Comparison of ENCODE assay signal across 28 mouse cellular contexts in genomic region chr7:55836877-55837276, GRCm38 (mm10). TPM values are rescaled to one million over a fixed set of nuclear protein-coding genes. Genes with fewer than 3 reads are reported as not detected.
DNase-seq lines count a peak whose midpoint lies in the region; ATAC-seq lines count a peak whose summit lies in the region.
"Had no signal": no experiment of that assay in that cellular context is flagged by ENCODE, and none has a peak within 500 bp of the region (broad histone marks: within the 10 kb centered on the region; RNA-seq: fewer than 3 reads in every experiment).

No protein-coding gene starts in this region.

- H3K4me1 ChIP-seq in heart, embryonic 12.5 days (replicated peaks), result peaks cover 6% of the 10 kb centered on the region; the same call in 1 of the 2 replicates
- H3K4me1 ChIP-seq in megakaryocyte, embryonic 14.5 days, result peaks cover 53% of the 10 kb centered on the region

- H3K36me3 ChIP-seq in heart, embryonic 12.5 days, result peaks cover 15% of the 10 kb centered on the region
- peaks cover 16% of the 10 kb centered on the region for H3K36me3 ChIP-seq in megakaryocyte, embryonic 14.5 days (replicated peaks; ENCODE audit: low read length)

- no peaks in the 10 kb centered on the region for H3K27me3 ChIP-seq in heart, embryonic 12.5 days (replicated peaks)
- H3K27me3 ChIP-seq in megakaryocyte, embryonic 14.5 days (replicated peaks), result no peaks in the 10 kb centered on the region
- H3K27me3 ChIP-seq: embryonic facial prominence, embryonic 13.5 days; forebrain, embryonic 13.5 days; heart, embryonic 13.5 days; Patski had no signal

- no peak overlapping the region for H3K4me3 ChIP-seq in heart, embryonic 12.5 days
- H3K4me3 ChIP-seq in megakaryocyte, embryonic 14.5 days (replicated peaks), result peak overlapping the region; percentile 14
- H3K4me3 ChIP-seq: embryonic facial prominence, embryonic 10.5 days; embryonic facial prominence, embryonic 13.5 days; erythroblast, embryonic 14.5 days; forebrain, embryonic 13.5 days; gastrocnemius, adult 2 months; heart, embryonic 13.5 days had no signal

- peak; percentile 53 for DNase-seq in heart, adult 11 months
- DNase-seq in frontal cortex, adult 2 months (ENCODE audit: extremely low spot score in 1 of 2, low spot score in 1 of 2), result no peak
- DNase-seq: adrenal gland, postnatal 10 days; adrenal gland, postnatal 36 days; cerebellum, adult 11 months; cerebellum, adult 2 months; cerebellum, postnatal 10 days; cerebellum, postnatal 36 days; embryo, embryonic 11 days; gastrocnemius, adult 2 months; gastrocnemius, postnatal 14 days; heart, adult 18-20 months; heart, postnatal 14 days; heart, postnatal 4 days had no signal

- 70% methylated on average over 4 of the region's 4 CpGs for WGBS in heart, embryonic 12.5 days

- H3K27ac ChIP-seq in heart, embryonic 12.5 days (ENCODE audit: poor library complexity, severe bottlenecking), result no peak overlapping the region
- H3K27ac ChIP-seq: embryonic facial prominence, embryonic 10.5 days; embryonic facial prominence, embryonic 13.5 days; forebrain, embryonic 13.5 days; gastrocnemius, adult 2 months; heart, embryonic 13.5 days; hindbrain, embryonic 14.5 days; hindbrain, postnatal 0 days had no signal

- H3K9ac ChIP-seq in heart, embryonic 12.5 days, result no peak overlapping the region
- H3K9ac ChIP-seq: embryonic facial prominence, embryonic 13.5 days; forebrain, embryonic 13.5 days; heart, embryonic 13.5 days; hindbrain, embryonic 14.5 days had no signal

- ATAC-seq in heart, embryonic 12.5 days (ENCODE audit: insufficient number of reproducible peaks, low FRiP score), result no peak
- ATAC-seq in megakaryocyte, adult 5-6 weeks (ENCODE audit: poor library complexity, severe bottlenecking), result no peak
- 0 out of 2 replicates have a peak, but pooled peaks have one; percentile 42 for ATAC-seq in megakaryocyte-erythroid progenitor cell, adult 5-6 weeks (replicated peaks; ENCODE audit: low FRiP score, low TSS enrichment, poor library complexity, severe bottlenecking)
- ATAC-seq: forebrain, embryonic 13.5 days; forebrain, embryonic 16.5 days; hindbrain, postnatal 0 days; inflammation-experienced regulatory T-cells, adult 6 months; Patski had no signal

- no peaks in the 10 kb centered on the region for H3K9me3 ChIP-seq in heart, embryonic 12.5 days (replicated peaks)
- H3K9me3 ChIP-seq in megakaryocyte, embryonic 14.5 days, result no peaks in the 10 kb centered on the region
- H3K9me3 ChIP-seq: embryonic facial prominence, embryonic 10.5 days; embryonic facial prominence, embryonic 13.5 days; forebrain, embryonic 13.5 days; heart, embryonic 13.5 days had no signal

- H3K4me2 ChIP-seq in heart, embryonic 12.5 days, result no peak overlapping the region
- H3K4me2 ChIP-seq: embryonic facial prominence, embryonic 13.5 days; forebrain, embryonic 13.5 days; heart, embryonic 13.5 days; hindbrain, embryonic 14.5 days had no signal

RNA-seq across cellular contexts. Expression of gene Cyfip1, which starts 4.7 kb away (rescaled TPM):
- 58.5 and 60.9 TPM in 2 replicates for polyA plus RNA-seq in heart, embryonic 12.5 days (2016; fragmentation: Nextera tagmentation; extraction: Ambion mirVana)
- 4.0 and 10.6 TPM in 2 replicates for polyA plus RNA-seq in megakaryocyte, embryonic 14.5 days (2012; ENCODE audit: insufficient read depth, low replicate concordance)
- total RNA-seq in megakaryocyte, adult 5-6 weeks (2015), result 76.6 and 82.8 TPM in 2 replicates
- 96.2 and 100 TPM in 2 replicates for total RNA-seq in megakaryocyte, adult 5-6 weeks (2017)
- total RNA-seq in megakaryocyte-erythroid progenitor cell, adult 5-6 weeks (2014; fragmentation: Nextera tagmentation), result 21.4 and 42.4 TPM in 2 replicates
- total RNA-seq in megakaryocyte-erythroid progenitor cell, adult 5-6 weeks (2017), result 20.4 and 58.9 TPM in 2 replicates
- polyA plus RNA-seq in frontal cortex, adult 2 months (2012; rRNA removed), result 56.4 and 62.3 TPM in 2 replicates

RNA-seq across cellular contexts. Expression of gene Tubgcp5, which starts 42.9 kb away (rescaled TPM):
- polyA plus RNA-seq in heart, embryonic 12.5 days (2016; fragmentation: Nextera tagmentation; extraction: Ambion mirVana), result 19.2 and 23.8 TPM in 2 replicates
- 0.48 TPM in 1 of 2 replicates, not detected in the other for polyA plus RNA-seq in megakaryocyte, embryonic 14.5 days (2012; ENCODE audit: insufficient read depth, low replicate concordance)
- 33.9 and 45.8 TPM in 2 replicates for total RNA-seq in megakaryocyte, adult 5-6 weeks (2015)
- total RNA-seq in megakaryocyte, adult 5-6 weeks (2017), result 27.9 and 34.2 TPM in 2 replicates
- total RNA-seq in megakaryocyte-erythroid progenitor cell, adult 5-6 weeks (2014; fragmentation: Nextera tagmentation), result 34.9 and 43.8 TPM in 2 replicates
- total RNA-seq in megakaryocyte-erythroid progenitor cell, adult 5-6 weeks (2017), result 32.7 and 55.7 TPM in 2 replicates
- 20.6 and 25.0 TPM in 2 replicates for polyA plus RNA-seq in frontal cortex, adult 2 months (2012; rRNA removed)

Comparison
In these comparisons a context has a peak if more than half of its experiments do, and no peak if none do; other contexts are left out.
1. RNA of gene Tubgcp5, which starts 42.9 kb away (polyA plus RNA-seq): 20.6 to 25.0 TPM in frontal cortex, adult 2 months and 19.2 to 23.8 TPM in heart, embryonic 12.5 days; 0.48 TPM in megakaryocyte, embryonic 14.5 days; every median in the first group is over 10 times any median in the second.